Mouse (Mus musculus) Patski (cell line): Measurements from ENCODE around the gene C1qc. TPM values are rescaled to one million over a fixed set of nuclear protein-coding genes. Genes with fewer than 3 reads are reported as not detected.

Experiments
- ATAC-seq: fragments of 100-300 bp; one replicate; pipeline ENCODE4 v1.8.0; 2021
- CTCF ChIA-PET: fragments of 350-600 bp; sonication (Branson Sonifier 250); formaldehyde crosslinking; loops from one replicate; lab custom pipeline; 2022; ENCODE audit warnings: inconsistent platforms; lab: Charles Lee
- POLR2A ChIA-PET: fragments of 350-600 bp; sonication (Branson Sonifier 250); formaldehyde crosslinking; loops from one replicate; lab custom pipeline; 2022; ENCODE audit warnings: antibody characterized with exemption, inconsistent platforms; lab: Charles Lee
- DNase-seq: peaks from one replicate; pipeline ENCODE4 v3.0.0-alpha.2; 2011; ENCODE audit warnings: low read depth, low spot score
- H3K27me3 ChIP-seq: fragments of 371-371 bp; one replicate; pipeline ENCODE4 v1.5.1; 2021
- CTCF ChIP-seq: fragments of 100-300 bp; IDR thresholded peaks from one replicate; pipeline ENCODE4 v1.5.1; 2021
- in situ Hi-C: fragments of 300-500 bp; cut with MboI; formaldehyde crosslinking; loops from 3 replicates; pipeline ENCODE4 v1.11.1; 2018; ENCODE audit warnings: low pct_unique_long_range_greater_than_20kb, mixed read lengths
- polyA plus RNA-seq: library from polyadenylated mRNA; unstranded; gene quantifications from one replicate; pipeline ENCODE4 v1.2.3, GENCODE M21; 2021

The C1qc gene
- polyA plus RNA-seq, 1 experiment from 2014 or later, result not detected

DNA sequence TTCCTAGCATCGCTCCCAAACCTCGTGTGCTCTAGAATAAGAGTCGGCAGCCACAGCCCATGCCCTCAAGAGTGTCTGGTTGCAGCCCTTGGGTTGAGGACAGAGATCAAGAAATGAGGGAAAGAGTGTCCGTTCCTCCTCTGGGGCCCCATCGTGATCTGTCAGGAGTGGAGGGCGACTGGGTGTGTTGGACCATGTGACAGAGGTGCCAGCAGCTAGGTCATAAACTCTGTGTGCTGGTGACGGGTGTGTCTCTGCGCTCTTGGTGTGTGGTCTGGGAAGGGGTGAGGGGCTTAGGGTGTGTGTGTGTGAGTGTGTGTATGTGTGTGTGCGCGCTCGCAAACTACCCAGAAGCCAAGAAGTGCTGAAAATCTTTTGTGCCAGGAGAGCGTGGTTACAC is 39.9 kb downstream of the C1qc start:
- no peak for TF ChIP-seq CTCF
- no peak for ATAC-seq
- in situ Hi-C loops, result no loop called here
- peaks cover 18% of the 10 kb centered on the region for H3K27me3 ChIP-seq
- ChIA-PET POLR2A (no interaction called here), CTCF (no interaction called here)
- no peak for DNase-seq

GRCm38 (mm10) chr4:136852119-136852518 is 40.7 kb downstream of the C1qc start:
- in situ Hi-C loops, result no loop called here
- no peak for DNase-seq
- peaks cover 16% of the 10 kb centered on the region for H3K27me3 ChIP-seq
- no peak for TF ChIP-seq CTCF
- ChIA-PET POLR2A (no interaction called here), CTCF (no interaction called here)
- no peak for ATAC-seq

DNA sequence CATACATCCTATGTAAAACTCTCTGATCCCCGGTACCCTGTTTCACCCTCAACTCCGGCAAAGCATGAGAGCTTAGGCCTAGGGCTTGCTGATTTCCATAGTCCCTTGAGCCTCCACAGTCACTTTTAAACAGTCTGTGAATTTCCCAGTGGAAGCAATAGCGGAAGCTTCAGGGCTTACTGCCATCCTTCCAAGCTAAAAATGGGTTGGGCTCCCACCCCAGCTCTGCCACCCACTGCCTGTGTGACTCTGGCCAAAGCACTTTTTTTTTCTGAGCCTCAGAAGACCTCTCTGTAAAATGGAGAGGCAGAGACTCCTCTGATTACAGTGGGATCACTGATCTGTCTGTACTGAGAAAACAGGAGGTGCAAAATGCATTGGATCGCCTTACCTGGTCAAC is 44.3 kb downstream of the C1qc start:
- no peak for ATAC-seq
- peaks cover 19% of the 10 kb centered on the region for H3K27me3 ChIP-seq
- ChIA-PET CTCF (no interaction called here), POLR2A (no interaction called here)
- in situ Hi-C loops, result no loop called here
- no peak for TF ChIP-seq CTCF
- DNase-seq, result no peak

DNA sequence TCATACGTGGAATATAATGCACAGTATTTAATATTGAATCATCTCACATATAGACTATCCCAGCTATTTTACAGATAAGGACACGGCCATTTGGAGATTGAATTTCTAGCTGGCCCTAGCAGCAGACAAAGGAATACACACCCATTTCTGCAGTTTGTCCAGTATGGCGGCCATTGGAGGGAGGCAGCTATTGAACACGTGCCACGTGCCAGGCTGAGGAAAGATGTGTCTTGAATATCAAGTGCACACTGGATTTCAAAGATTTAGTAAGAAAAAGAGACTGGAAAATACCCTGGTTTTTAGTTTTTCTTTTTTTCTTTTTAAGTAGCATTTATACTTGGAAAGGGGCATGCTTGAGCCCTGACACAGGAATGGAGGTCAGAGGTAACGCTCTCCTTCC is 45.7 kb downstream of the C1qc start:
- ChIA-PET CTCF (no interaction called here), POLR2A (no interaction called here)
- ATAC-seq (no peak), DNase-seq (no peak)
- in situ Hi-C loops, result no loop called here
- H3K27me3 ChIP-seq, result peaks cover 19% of the 10 kb centered on the region
- no peak for TF ChIP-seq CTCF

DNA sequence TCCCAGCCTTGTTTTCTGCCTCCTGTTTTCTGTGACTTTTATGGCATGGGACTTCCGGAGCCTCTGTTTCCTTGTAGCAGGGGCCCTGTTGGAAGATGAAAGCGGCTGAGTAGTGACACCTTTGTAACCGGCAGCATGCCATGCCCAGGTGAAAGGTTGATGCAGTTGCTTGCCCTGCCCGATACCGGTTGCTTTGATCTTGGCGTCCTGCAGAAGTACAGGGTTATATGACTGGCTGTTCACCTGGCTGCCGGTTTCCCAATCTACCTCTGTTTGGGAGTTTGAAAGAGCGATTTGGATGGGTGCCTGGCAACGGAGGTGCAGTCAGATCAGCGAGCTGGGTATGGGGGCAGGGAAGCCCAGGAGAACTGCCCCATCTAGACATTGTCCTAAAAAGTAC is 50.1 kb downstream of the C1qc start:
- ChIA-PET CTCF (interaction anchor here (1.6 kb wide), 1 partner anchor 167 kb away, joined by 4 read pairs; no protein-coding TSS in a partner anchor), POLR2A (no interaction called here)
- no peak for TF ChIP-seq CTCF
- in situ Hi-C loops, result loop anchor here (5.0 kb wide), 1 partner anchor 166 kb away; no protein-coding TSS in a partner anchor
- no peak for DNase-seq
- H3K27me3 ChIP-seq, result peaks cover 5% of the 10 kb centered on the region
- no peak for ATAC-seq

- in situ Hi-C loops, result loop anchor here (5.0 kb wide), 1 partner anchor 165 kb away; no protein-coding TSS in a partner anchor
- ChIA-PET CTCF (interaction anchor here (1.6 kb wide), 1 partner anchor 167 kb away, joined by 4 read pairs; no protein-coding TSS in a partner anchor), POLR2A (no interaction called here)
- ATAC-seq (no peak), DNase-seq (no peak)
- H3K27me3 ChIP-seq, result peaks cover 4% of the 10 kb centered on the region
- no peak for TF ChIP-seq CTCF
Measured at GRCm38 (mm10) chr4:136842033-136842432, 50.8 kb downstream of the C1qc start.

GRCm38 (mm10) chr4:136841056-136841455 is 51.8 kb downstream of the C1qc start:
- no peak for TF ChIP-seq CTCF
- in situ Hi-C loops, result loop anchor here (5.0 kb wide), 1 partner anchor 164 kb away; no protein-coding TSS in a partner anchor
- ChIA-PET CTCF (interaction anchor here (1.6 kb wide), 1 partner anchor 166 kb away, joined by 4 read pairs; no protein-coding TSS in a partner anchor), POLR2A (no interaction called here)
- ATAC-seq (no peak), DNase-seq (no peak)
- H3K27me3 ChIP-seq, result peaks cover 4% of the 10 kb centered on the region

Other genes with a start within 250 kb of the C1qc start
- gene Ephb2, start 57.1 kb downstream of the C1qc start, polyA plus RNA-seq, result 2.3 TPM
- not detected for gene C1qb, start 6.9 kb downstream of the C1qc start, polyA plus RNA-seq
- not detected for gene C1qa, start 5.7 kb upstream of the C1qc start, polyA plus RNA-seq
- gene Epha8, start 63.8 kb upstream of the C1qc start, polyA plus RNA-seq, result not detected
- gene Zbtb40, start 155.7 kb upstream of the C1qc start, polyA plus RNA-seq, result 6.0 TPM